Mouse (Mus musculus): Measurements from ENCODE around the gene Rfng. TPM values are rescaled to one million over a fixed set of nuclear protein-coding genes. Genes with fewer than 3 reads are reported as not detected.

Gene Rfng
- polyA plus RNA-seq, 1 experiment from 2014 or later, result 17.1 TPM

DNA sequence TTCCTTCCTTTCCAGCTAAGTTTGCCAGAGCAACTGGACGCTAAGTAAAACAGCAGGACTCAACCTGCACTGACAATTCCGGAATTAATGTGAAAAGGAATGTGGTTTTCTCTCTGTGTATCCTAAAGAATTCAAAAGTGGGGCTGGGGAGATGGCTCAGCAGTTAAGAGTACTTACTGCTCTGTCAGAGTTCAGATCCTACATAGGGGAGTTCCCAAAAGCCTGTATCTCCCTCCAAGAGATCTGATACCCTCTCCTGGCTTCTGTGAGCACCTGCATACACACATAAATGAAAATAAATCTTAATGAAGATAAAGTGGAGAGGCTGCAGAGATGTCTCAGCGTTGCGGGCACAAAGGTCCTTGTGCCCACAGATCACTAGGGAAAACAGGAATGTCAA lies 32.4 kb downstream of the Rfng start:
- no peak for ATAC-seq
- POLR2A ChIA-PET, result no interaction called here
- TF ChIP-seq CTCF (IDR thresholded peaks at IDR 0.05), result no peak
- CTCF ChIA-PET, result interaction anchor here (3.5 kb wide), 1 partner anchor 25 kb away, joined by 10 read pairs; no protein-coding TSS in a partner anchor
- no peaks in the 10 kb centered on the region for H3K27me3 ChIP-seq
- in situ Hi-C loops (cut with MboI; ENCODE audit: low pct_unique_long_range_greater_than_20kb), result no loop called here
- no peak for DNase-seq (ENCODE audit: low read depth, low spot score)

GRCm38 (mm10) chr11:120749430-120749829 lies 34.6 kb downstream of the Rfng start:
- ATAC-seq (no peak), DNase-seq (ENCODE audit: low read depth, low spot score) (no peak)
- in situ Hi-C loops (cut with MboI; ENCODE audit: low pct_unique_long_range_greater_than_20kb), result no loop called here
- POLR2A ChIA-PET, result no interaction called here
- no peaks in the 10 kb centered on the region for H3K27me3 ChIP-seq
- CTCF ChIA-PET, result interaction anchor here (1.2 to 3.5 kb wide), 2 partner anchors 8 to 27 kb away, joined by 3 to 10 read pairs; no protein-coding TSS in a partner anchor
- TF ChIP-seq CTCF (IDR thresholded peaks at IDR 0.05), result peak; percentile 65

- in situ Hi-C loops (cut with MboI; ENCODE audit: low pct_unique_long_range_greater_than_20kb), result no loop called here
- POLR2A ChIA-PET, result no interaction called here
- TF ChIP-seq CTCF (IDR thresholded peaks at IDR 0.05), result no peak
- H3K27me3 ChIP-seq, result no peaks in the 10 kb centered on the region
- DNase-seq (ENCODE audit: low read depth, low spot score) (no peak), ATAC-seq (no peak)
- CTCF ChIA-PET, result no interaction called here
Observed at GRCm38 (mm10) chr11:120747974-120748373, 36.0 kb downstream of the Rfng start.

- DNase-seq (ENCODE audit: low read depth, low spot score) (no peak), ATAC-seq (no peak)
- ChIA-PET CTCF (interaction anchor here (1.5 kb wide), 1 partner anchor 9 kb away, joined by 3 read pairs; no protein-coding TSS in a partner anchor), POLR2A (no interaction called here)
- no peaks in the 10 kb centered on the region for H3K27me3 ChIP-seq
- no peak for TF ChIP-seq CTCF (IDR thresholded peaks at IDR 0.05)
- in situ Hi-C loops (cut with MboI; ENCODE audit: low pct_unique_long_range_greater_than_20kb), result no loop called here
Observed at GRCm38 (mm10) chr11:120744121-120744701, 39.8 kb downstream of the Rfng start.

DNA sequence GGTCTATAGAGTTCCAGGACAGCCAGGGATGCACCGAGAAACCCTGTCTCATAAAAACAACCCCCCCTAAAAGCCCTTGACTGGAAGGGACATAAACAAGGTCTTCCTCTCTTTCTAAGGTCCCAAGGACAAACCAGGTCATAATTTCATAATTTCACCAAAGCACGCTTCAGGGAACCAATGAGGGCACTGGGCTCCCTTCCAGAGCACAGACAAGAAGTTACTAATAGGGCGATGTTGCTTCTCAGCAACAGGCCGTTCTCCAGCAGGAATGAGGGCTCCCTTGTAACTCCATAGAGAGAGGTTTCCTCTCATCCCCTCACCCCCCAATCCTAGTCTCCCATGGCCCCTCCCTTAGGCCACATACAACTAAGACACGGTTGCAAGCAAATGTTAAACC lies 43.0 kb downstream of the Rfng start:
- ChIA-PET CTCF (interaction anchor here (1.3 kb wide), 1 partner anchor 9 kb away, joined by 3 read pairs; no protein-coding TSS in a partner anchor), POLR2A (no interaction called here)
- DNase-seq (ENCODE audit: low read depth, low spot score) (no peak), ATAC-seq (no peak)
- in situ Hi-C loops (cut with MboI; ENCODE audit: low pct_unique_long_range_greater_than_20kb), result no loop called here
- no peak for TF ChIP-seq CTCF (IDR thresholded peaks at IDR 0.05)
- no peaks in the 10 kb centered on the region for H3K27me3 ChIP-seq

DNA sequence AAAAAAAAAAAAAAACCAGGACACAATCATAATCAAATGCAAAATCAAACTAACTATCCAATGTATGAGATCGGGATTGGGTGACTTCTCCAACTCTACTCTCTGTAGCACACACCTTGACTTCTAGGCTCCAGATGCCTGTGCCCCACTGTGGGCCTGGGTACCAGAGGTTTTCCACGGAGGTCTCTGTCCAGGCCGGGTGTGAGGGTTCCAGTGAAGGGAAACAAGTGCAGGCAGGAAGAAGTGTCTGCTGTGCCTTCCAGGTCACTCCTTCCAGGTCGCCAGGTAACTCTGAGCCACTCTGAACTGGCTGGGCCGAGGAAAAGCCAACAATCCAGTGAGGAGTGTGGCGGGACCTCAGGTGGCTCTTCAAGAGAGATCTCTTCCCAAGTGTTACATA lies 47.6 kb downstream of the Rfng start:
- ChIA-PET POLR2A (no interaction called here), CTCF (no interaction called here)
- in situ Hi-C loops (cut with MboI; ENCODE audit: low pct_unique_long_range_greater_than_20kb), result no loop called here
- no peaks in the 10 kb centered on the region for H3K27me3 ChIP-seq
- TF ChIP-seq CTCF (IDR thresholded peaks at IDR 0.05), result no peak
- ATAC-seq (no peak), DNase-seq (ENCODE audit: low read depth, low spot score) (no peak)

GRCm38 (mm10) chr11:120733521-120733920 lies 50.5 kb downstream of the Rfng start:
- ATAC-seq (no peak), DNase-seq (ENCODE audit: low read depth, low spot score) (peak; percentile 73)
- ChIA-PET CTCF (interaction anchor here (1.5 kb wide), 1 partner anchor 43 kb away, joined by 5 read pairs; no protein-coding TSS in a partner anchor), POLR2A (no interaction called here)
- in situ Hi-C loops (cut with MboI; ENCODE audit: low pct_unique_long_range_greater_than_20kb), result no loop called here
- TF ChIP-seq CTCF (IDR thresholded peaks at IDR 0.05), result no peak
- H3K27me3 ChIP-seq, result no peaks in the 10 kb centered on the region

GRCm38 (mm10) chr11:120731858-120732680 lies 51.9 kb downstream of the Rfng start, which contains the start of gene Cbr2:
Cbr2 (minus strand) TSS chr11:120732114.
- TF ChIP-seq CTCF (IDR thresholded peaks at IDR 0.05), result no peak
- ChIA-PET CTCF (interaction anchor here (1.0 to 1.5 kb wide), 3 partner anchors 10 to 44 kb away, joined by 3 to 5 read pairs (median 4); no protein-coding TSS in a partner anchor), POLR2A (no interaction called here)
- H3K27me3 ChIP-seq, result no peaks in the 10 kb centered on the region
- peak; percentile 9 for ATAC-seq
- in situ Hi-C loops (cut with MboI; ENCODE audit: low pct_unique_long_range_greater_than_20kb), result no loop called here
- DNase-seq (ENCODE audit: low read depth, low spot score), result peak; percentile 25

- H3K27me3 ChIP-seq, result no peaks in the 10 kb centered on the region
- ChIA-PET CTCF (interaction anchor here (1.0 to 1.3 kb wide), 2 partner anchors 9 to 45 kb away, joined by 3 to 4 read pairs; no protein-coding TSS in a partner anchor), POLR2A (no interaction called here)
- in situ Hi-C loops (cut with MboI; ENCODE audit: low pct_unique_long_range_greater_than_20kb), result no loop called here
- DNase-seq (ENCODE audit: low read depth, low spot score) (no peak), ATAC-seq (no peak)
- no peak for TF ChIP-seq CTCF (IDR thresholded peaks at IDR 0.05)
Observed at GRCm38 (mm10) chr11:120731395-120731794, 52.6 kb downstream of the Rfng start.

Other genes starting within 250 kb of the Rfng start
- gene Mcrip1, start 234.5 kb downstream of the Rfng start, polyA plus RNA-seq (2021), result 78.0 TPM
- gene Ppp1r27, start 233.1 kb downstream of the Rfng start, polyA plus RNA-seq (2021), result not detected
- 661 TPM for gene P4hb, start 211.0 kb downstream of the Rfng start, polyA plus RNA-seq (2021)
- gene Arhgdia, start 202.6 kb downstream of the Rfng start, polyA plus RNA-seq (2021), result 439 TPM
- 118 TPM for gene Alyref, start 185.8 kb downstream of the Rfng start, polyA plus RNA-seq (2021)
- gene Anapc11, start 185.8 kb downstream of the Rfng start, polyA plus RNA-seq (2021), result 82.8 TPM
- gene Npb, start 175.7 kb downstream of the Rfng start, polyA plus RNA-seq (2021), result 0.59 TPM
- gene Pcyt2, start 166.3 kb downstream of the Rfng start, polyA plus RNA-seq (2021), result 108 TPM
- gene Sirt7, start 159.0 kb downstream of the Rfng start, polyA plus RNA-seq (2021), result 30.1 TPM
- 54.6 TPM for gene Mafg, start 150.6 kb downstream of the Rfng start, polyA plus RNA-seq (2021)
- 6.7 TPM for gene Pycr1, start 140.4 kb downstream of the Rfng start, polyA plus RNA-seq (2021)
- gene Myadml2, start 136.0 kb downstream of the Rfng start, polyA plus RNA-seq (2021), result not detected
- 0.21 TPM for gene Notum, start 123.0 kb downstream of the Rfng start, polyA plus RNA-seq (2021)
- gene Aspscr1, start 111.2 kb downstream of the Rfng start, polyA plus RNA-seq (2021), result 54.9 TPM
- 21.7 TPM for gene Cenpx, start 70.5 kb downstream of the Rfng start, polyA plus RNA-seq (2021)
- gene Lrrc45, start 70.3 kb downstream of the Rfng start, polyA plus RNA-seq (2021), result 50.6 TPM
- gene Rac3, start 62.7 kb downstream of the Rfng start, polyA plus RNA-seq (2021), result 10.0 TPM
- 17.2 TPM for gene Dcxr, start 56.9 kb downstream of the Rfng start, polyA plus RNA-seq (2021)
- gene Cbr2, start 52.1 kb downstream of the Rfng start, polyA plus RNA-seq (2021), result 17.0 TPM
- gene Hmga1b, start 21.4 kb downstream of the Rfng start, polyA plus RNA-seq (2021), result 57.8 TPM
- gene Gps1, start 65 bp upstream of the Rfng start, polyA plus RNA-seq (2021), result 138 TPM
- 46.0 TPM for gene Dus1l, start 12.2 kb upstream of the Rfng start, polyA plus RNA-seq (2021)
- 139 TPM for gene Fasn, start 40.3 kb upstream of the Rfng start, polyA plus RNA-seq (2021)
- gene Ccdc57, start 148.7 kb upstream of the Rfng start, polyA plus RNA-seq (2021), result 8.4 TPM
- gene Slc16a3, start 164.3 kb upstream of the Rfng start, polyA plus RNA-seq (2021), result 0.39 TPM
- 144 TPM for gene Csnk1d, start 207.1 kb upstream of the Rfng start, polyA plus RNA-seq (2021)